Mouse (Mus musculus): ENCODE data around the gene Kctd13. TPM values are rescaled to one million over a fixed set of nuclear protein-coding genes. Genes with fewer than 3 reads are reported as not detected.
A peak's percentile ranks its signal among the peaks of the same experiment; 100 is the strongest.
"Not testable (repeated sequence)": the region's sequence is repeated elsewhere in the genome, so short reads cannot be mapped to it uniquely, and the experiment has no call there.

The Kctd13 gene
- 12.4 and 23.1 TPM in 2 replicates for total RNA-seq (2014; fragmentation: Nextera tagmentation)
- total RNA-seq (2017) = 9.7 and 10.3 TPM in 2 replicates

DNA sequence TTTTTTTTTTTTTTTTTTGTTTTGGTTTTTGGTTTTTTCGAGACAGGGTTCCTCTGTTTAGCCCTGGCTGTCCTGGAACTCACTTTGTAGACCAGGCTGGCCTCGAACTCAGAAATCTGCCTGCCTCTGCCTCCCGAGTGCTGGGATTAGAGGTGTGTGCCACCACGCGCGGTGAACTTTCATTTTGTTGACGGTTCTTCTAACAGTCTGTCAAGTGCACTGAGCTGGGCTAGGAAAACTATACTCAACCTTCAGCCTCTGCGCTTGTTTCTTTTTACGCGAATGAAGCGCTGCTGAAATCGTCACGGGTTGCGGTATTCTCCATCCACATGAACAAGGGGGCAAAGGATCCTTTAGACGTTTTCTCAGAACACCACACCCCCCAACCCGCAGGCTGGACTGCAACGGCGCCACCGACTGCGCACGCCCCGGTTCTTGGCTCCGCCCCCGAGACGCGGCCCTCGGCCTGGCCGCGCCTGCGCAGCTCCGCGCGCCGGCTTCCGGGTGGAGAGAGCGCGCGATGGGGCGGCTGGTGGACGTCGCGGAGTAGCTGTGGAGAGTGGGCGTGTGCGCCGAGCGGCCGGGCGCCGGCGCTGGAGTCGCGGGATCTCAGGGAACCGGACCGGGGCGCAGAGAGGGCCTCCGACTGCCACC lies at the start of gene Kctd13:
TSS of gene Kctd13 (plus strand) at position 496 of the 654 bp plus-strand sequence.
- peak; percentile 92 for ATAC-seq (replicated peaks; ENCODE audit: poor library complexity, severe bottlenecking)

DNA sequence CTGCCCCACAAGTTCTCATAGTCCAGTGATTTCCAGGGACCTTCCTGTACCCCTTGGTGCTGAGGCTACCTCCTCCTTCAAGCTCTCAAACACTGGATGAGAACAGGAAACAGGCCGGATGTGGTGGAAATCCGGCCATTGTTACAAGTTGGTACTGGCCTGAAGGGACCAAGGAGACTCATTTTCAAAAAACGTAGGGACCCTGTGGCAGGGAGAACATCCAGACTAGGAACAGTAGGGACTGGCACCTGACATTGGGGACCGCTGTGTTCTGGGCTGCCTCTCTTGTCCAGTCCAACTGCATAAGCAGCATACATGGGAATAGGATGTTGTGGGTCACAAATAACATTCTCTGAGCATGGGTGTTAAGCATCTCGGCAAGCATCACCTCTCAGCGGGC lies 47.6 kb upstream of the Kctd13 start:
- ATAC-seq (replicated peaks; ENCODE audit: poor library complexity, severe bottlenecking) = no peak

DNA sequence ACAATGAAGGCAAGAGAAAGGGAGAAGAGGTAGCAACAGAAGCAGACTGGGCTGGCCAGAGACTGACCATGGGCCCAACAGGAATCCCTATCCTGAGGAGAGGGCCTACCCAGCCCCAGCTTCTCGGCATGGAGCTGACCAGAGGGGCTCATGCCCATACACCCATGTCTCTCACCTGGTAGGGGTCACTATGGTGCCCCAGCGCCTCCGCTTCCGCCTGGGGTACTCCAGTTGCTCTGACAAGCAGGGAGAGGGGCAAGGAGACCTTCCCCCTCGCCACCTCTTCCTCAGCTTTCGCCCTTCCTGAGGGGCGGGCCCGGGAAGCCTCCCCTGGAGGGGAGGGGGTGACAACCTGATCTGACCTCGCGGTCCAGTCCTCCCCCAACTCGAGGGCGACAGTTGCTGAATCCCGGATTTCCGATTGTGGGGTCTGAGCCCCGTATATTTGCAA lies 44.9 kb upstream of the Kctd13 start:
- peak; percentile 16 for ATAC-seq (replicated peaks; ENCODE audit: poor library complexity, severe bottlenecking)

DNA sequence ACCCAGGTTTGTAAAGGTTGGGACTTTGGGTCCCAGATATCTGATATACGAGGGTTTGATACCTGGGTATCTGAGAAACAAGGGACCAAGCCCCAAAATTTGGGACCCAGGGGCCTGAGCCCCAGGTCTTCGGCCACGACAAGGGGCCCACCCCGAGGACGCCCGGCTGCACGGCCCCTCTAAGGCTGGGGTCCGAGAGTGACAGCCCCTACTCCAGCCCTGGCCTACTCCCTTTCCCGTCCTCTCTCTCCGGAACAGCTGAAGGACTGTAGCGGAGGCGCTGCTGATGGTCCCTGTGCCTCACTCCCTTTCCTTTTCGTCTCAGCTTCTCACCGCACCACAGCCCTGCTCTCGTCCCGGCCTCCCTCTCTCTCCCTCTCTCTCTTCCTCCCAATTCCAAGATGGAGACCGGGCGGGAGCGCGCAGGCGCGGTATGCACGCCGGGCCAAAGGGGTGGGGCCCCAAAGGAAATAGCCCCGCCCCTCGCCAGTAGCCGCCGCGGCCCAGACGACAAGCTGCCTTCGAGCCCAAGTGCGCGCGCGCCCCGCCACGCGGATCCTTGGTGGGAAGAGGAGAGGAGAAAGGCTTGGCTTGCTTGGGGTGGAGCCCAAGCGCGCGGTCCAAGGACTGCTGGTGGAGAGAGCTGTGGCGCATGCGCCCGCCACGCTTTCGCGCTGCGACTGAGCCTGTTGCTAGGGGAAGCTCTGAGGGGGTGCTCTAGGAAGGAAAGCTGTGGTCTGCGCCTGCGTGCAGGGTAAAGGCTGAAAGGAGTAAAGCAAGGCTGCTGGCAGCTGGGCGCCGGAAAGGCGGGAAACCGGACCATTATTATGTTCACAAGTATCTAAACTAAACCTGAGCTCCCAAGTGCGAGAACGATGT lies 44.2 kb upstream of the Kctd13 start, which contains the start of gene Taok2:
TSS of gene Taok2 (minus strand) at position 418 of the 879 bp plus-strand sequence.
- peak; percentile 90 for ATAC-seq (replicated peaks; ENCODE audit: poor library complexity, severe bottlenecking)

DNA sequence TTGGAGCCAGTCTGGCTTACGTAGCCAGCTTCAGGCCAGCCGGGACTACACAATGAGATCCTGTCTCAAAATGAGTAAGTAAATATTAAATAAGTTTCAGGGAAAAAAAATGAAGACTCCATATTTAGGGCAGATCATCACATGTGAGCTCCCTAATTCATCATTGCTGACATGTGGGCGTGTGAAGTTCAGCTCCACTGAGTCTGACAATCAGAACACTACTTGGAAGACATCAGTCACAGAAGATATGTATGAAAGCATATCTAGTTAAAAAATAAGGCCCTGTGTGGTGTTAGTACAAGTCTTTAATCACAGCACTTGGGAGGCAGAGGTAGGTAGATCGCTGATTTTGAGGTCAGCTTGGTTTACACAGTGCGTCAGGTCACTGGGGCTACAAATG lies 41.4 kb upstream of the Kctd13 start:
- ATAC-seq (replicated peaks; ENCODE audit: poor library complexity, severe bottlenecking) = no peak

- peak; percentile 28; the same call in 1 of the 2 replicates for ATAC-seq (replicated peaks; ENCODE audit: poor library complexity, severe bottlenecking)
Measured at GRCm38 (mm10) chr7:126888852-126889251, 39.8 kb upstream of the Kctd13 start.

DNA sequence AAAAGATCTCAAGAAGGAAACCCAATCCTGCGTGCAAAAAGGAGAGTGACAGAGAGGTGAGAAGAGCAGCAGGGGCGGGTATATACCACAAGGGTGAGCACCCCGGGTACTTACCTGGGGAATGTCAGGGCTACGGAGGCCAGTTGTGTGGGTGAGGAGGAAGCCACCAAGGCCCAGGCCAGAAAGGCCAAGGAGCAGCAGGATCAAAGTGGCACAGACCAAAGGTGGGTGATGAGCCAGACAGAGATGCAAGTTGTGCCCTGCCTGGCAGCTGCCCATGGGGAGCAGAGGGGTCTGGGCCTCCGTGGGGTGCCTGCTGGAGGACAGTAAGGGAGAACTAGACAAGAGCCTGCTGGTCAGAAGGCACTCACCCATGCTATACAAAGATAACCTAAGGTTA lies 31.8 kb upstream of the Kctd13 start:
- peak; percentile 23; the same call in 1 of the 2 replicates for ATAC-seq (replicated peaks; ENCODE audit: poor library complexity, severe bottlenecking)

- ATAC-seq (replicated peaks; ENCODE audit: poor library complexity, severe bottlenecking) = peak; percentile 79
Measured at GRCm38 (mm10) chr7:126897390-126898101, 31.1 kb upstream of the Kctd13 start.

DNA sequence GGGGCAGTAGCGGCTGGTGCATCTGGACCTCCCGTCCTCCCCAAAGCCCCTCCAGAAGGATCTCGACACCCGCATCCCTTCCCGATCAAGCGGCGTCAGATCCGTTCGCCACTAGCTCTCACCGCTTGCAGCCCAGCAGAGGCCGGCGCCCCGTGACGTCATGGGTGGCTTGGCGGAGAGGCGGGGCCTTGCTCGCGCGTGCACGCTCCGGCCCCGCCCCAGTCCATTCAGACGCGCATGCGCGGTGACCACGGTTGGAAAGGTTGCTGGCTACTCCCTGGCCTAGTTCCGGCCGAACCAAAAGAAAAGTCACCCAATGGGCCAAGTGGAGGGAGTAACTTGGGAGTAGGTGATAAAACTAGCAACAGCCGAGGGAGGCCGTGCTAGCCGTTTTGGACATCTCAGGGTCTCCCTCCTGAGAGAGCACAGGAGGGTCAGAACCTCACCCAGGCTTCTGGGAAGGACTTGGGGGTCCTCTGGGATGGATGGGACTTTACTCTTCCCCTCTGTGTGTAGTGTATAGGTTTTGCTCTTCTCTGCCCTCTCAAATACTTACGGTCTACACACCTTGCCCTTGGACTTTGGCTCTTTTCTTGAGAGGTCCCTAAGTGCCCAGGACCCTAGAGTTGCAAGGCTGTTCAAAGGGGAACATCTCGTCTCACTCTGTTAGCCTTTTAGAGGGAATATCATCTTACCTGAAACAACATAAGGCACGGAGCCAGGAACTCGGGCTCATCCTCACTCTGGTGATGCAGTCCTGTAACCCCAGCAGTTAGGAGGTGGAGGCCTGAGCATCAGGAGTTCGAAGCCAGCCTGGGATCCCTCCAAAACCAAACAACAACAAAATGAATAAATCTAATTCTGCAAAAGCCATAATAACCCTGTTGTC lies 30.3 kb upstream of the Kctd13 start:
- ATAC-seq (replicated peaks; ENCODE audit: poor library complexity, severe bottlenecking) = peak; percentile 92

DNA sequence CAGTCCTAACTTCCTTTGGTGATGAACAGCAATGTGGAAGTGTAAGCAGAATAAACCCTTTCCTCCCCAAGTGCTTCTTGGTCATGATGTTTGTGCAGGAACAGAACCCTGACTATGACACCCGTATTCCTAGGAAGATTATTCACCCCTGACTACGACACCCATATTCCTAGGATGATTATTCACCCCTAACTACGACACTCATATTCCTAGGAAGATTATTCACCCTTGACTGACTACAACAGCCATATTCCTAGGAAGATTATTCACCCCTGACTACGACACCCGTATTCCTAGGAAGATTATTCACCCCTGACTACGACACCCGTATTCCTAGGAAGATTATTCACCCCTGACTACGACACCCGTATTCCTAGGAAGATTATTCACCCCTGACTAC lies 28.9 kb upstream of the Kctd13 start:
- not testable (repeated sequence) for ATAC-seq (replicated peaks; ENCODE audit: poor library complexity, severe bottlenecking)

- ATAC-seq (replicated peaks; ENCODE audit: poor library complexity, severe bottlenecking) = no peak; the same call in 1 of the 2 replicates
Measured at GRCm38 (mm10) chr7:126905590-126905989, 23.1 kb upstream of the Kctd13 start.

DNA sequence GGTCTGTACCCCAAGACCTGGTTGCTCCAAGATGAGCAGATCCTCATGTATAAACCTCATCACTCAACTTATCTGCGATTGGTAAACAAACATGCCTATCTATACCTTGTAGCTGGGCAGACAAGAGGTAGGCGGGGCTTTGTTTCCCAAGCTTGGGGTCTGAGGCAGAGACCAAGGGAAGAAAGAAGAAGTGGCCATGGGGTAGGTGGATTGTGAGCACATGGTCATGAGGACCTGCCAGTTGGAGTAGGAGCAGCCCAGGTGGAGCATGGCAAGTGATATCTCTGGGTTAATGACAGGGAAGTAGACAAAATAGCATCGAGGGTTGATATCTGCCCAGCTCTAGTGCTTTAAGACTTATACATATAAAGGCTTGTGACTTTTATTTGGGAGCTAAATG lies 13.8 kb upstream of the Kctd13 start:
- ATAC-seq (replicated peaks; ENCODE audit: poor library complexity, severe bottlenecking) = peak; percentile 62

DNA sequence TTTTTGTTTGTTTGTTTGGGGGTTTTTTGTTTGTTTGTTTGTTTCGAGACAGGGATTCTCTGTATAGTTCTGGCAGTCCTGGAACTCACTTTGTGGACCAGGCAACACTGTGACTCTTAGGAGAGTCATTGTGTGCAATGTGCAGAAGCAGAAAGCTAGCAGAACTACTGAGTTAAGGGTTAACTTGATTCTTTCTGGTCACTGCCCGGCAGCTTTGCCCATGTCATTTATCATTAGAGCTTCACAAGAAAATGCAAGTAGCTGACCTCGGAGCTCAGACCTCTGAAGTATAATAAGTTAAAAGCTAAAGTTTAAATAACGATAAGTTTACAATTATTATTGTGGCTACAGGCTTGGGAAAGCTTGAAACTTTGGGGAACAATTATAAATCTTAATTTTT lies 10.3 kb upstream of the Kctd13 start:
- not testable (repeated sequence) for ATAC-seq (replicated peaks; ENCODE audit: poor library complexity, severe bottlenecking)

- ATAC-seq (replicated peaks; ENCODE audit: poor library complexity, severe bottlenecking) = no peak
Measured at GRCm38 (mm10) chr7:126919973-126920372, 8.7 kb upstream of the Kctd13 start.

- no peak for ATAC-seq (replicated peaks; ENCODE audit: poor library complexity, severe bottlenecking)
Measured at GRCm38 (mm10) chr7:126921563-126921962, 7.1 kb upstream of the Kctd13 start.

DNA sequence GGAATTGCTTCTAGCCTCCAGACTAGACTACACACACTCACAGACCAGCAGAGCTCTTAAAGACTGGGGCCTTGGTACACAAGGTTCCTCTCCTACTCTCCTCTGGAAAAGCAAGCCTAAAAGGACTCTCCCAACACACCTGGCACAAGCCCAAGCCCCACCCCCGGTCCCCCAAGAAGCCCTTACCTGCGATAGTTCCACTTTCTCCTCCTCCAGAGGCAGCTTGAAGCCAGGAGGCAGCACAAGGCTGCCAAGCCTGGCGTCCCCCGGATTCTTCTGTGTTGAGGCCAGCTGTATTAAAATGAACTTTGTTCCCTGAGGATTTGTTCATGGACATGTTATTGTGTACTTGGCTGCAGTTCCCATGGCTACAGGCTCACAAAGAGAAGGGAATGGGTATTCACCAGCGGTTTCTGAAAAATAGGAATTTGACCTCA lies 6.0 kb upstream of the Kctd13 start, which contains the start of gene Tmem219:
TSS of gene Tmem219 (minus strand) at position 294 of the 437 bp plus-strand sequence.
- no peak for ATAC-seq (replicated peaks; ENCODE audit: poor library complexity, severe bottlenecking)

DNA sequence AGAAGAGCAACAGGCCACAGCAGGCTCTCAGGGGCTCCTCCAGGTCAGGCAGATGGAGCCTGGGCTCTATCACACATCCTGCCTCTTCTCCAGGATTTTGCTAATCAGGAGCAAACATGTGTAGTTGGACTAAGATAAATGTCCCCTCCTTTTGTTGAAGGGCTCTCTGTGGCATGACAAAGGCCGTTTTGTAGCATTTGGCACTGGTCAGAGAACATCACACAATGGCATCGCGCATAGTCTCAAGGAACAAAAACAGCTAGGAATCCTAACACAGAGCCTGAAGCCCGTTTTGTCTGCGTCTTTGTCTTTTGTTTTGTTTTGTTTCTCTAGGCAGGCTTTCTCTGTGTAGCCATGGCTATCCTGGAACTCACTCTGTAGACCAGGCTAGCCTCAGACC lies 4.7 kb upstream of the Kctd13 start:
- ATAC-seq (replicated peaks; ENCODE audit: poor library complexity, severe bottlenecking) = no peak

DNA sequence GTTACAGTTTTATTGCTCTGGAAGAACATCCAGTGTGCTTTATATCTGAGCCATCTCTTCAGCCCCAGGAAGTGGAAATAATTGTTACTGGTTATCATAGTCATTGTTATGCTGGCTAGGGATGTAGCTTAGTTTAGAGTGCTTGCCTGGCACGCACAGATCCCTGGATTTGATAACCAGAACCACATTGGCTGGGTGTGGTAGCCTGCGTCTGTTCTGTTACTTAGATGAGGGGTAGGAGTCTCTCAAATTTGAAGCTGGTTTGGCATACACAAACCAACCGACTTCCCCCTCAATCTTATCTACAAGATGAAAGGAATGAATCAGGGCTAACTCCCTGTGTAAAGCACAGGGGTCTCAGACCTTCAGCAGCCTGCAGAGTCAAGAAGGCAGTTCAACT lies 2.4 kb upstream of the Kctd13 start:
- ATAC-seq (replicated peaks; ENCODE audit: poor library complexity, severe bottlenecking) = no peak

- peak; percentile 10; the same call in 1 of the 2 replicates for ATAC-seq (replicated peaks; ENCODE audit: poor library complexity, severe bottlenecking)
Measured at GRCm38 (mm10) chr7:126929046-126929445, 367 bp downstream of the Kctd13 start.
